Mouse (Mus musculus): ENCODE results near the gene Sfxn1.

DNA sequence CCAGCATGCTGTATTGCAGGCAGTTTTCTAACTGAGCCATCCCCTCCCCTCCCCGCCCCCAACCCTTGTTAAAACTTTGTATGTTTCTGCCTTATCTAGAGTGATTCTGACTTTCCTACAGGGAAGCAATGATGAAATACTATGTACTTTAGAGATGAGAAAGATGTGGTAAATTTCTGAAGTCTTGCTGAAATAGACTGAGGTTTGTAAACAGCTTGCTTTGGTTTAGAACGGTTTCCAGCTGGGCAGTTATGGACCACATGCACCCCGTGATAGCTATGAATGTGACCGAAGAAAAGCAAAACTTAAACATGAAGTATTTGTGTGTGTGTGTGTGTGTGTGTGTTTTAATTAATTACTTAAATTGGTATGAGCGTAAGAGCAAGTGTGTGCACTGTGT, 13.2 kb downstream of the Sfxn1 start:
- TF ChIP-seq CTCF (IDR thresholded peaks at IDR 0.05; ENCODE audit: insufficient read depth, low read depth, low read length) = no peak
- TF ChIP-seq POLR2A (IDR thresholded peaks at IDR 0.05; ENCODE audit: insufficient read depth, low read depth, low read length) = no peak

Data from olfactory bulb, adult 2 months (tissue).